Mouse (Mus musculus): ENCODE measurements at regions not wholly inside any gene's neighbourhood (a gene's known extent, or its start where the extent isn't known, plus 50 kb on each side); places are given as distances from the start of the nearest gene placed in this dataset.

GRCm38 (mm10) chr2:27812946-27813345 lies 73.3 kb upstream of the Col5a1 start:
- no peak for DNase-seq

DNA sequence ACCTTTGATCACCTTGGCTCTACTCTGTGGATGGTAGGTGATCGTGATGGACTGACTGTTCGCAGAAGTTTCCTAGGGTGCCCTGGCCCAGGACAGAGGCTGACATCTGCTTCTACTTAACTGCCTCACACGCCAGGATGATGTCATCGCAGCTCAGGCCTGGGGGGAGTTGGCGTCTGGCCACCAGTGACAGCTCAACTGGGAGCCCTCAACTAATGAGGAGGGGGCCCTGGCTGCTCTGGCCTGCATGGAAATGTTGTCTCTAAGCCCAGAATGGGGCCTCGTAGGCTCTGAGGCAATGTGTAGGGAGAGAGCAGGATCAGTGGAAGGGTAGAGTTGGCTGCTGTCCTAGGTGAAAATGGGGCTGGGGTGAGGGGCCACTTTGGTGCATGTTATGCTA lies 72.9 kb upstream of the Col5a1 start:
- no peak for DNase-seq

- DNase-seq = peak; percentile 34
Measured at GRCm38 (mm10) chr2:27818656-27819055, 67.6 kb upstream of the Col5a1 start.

DNA sequence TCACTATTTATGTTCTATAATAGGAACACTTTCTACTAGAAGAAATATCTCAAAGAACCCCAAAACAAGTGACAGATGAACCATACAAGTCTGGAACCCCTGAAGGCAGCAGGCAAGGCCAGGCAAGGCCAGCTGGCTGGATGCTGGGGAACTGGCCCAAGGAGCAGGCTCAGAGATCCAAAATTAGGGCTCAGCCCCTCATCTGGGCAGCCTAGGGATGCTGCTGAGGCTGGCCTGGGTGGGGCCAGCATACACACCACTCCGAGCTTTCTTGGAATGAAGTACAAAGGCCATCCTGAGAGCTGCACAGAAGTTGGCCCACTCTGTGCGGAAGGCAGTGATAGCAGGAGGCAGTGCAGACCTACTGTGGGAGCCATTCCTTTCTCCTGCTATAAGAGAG lies 59.4 kb upstream of the Col5a1 start:
- DNase-seq = no peak

- no peak for DNase-seq
Measured at GRCm38 (mm10) chr2:27827582-27827981, 58.6 kb upstream of the Col5a1 start.

GRCm38 (mm10) chr2:27828237-27828636 lies 58.0 kb upstream of the Col5a1 start:
- DNase-seq = no peak

- no peak for DNase-seq
Measured at GRCm38 (mm10) chr2:27829551-27829950, 56.7 kb upstream of the Col5a1 start.

- DNase-seq = no peak
Measured at GRCm38 (mm10) chr2:27834971-27835370, 51.3 kb upstream of the Col5a1 start.

- DNase-seq = no peak
Measured at GRCm38 (mm10) chr2:27835758-27836460, 50.3 kb upstream of the Col5a1 start.

All from kidney, adult 18-20 months (tissue).